Mouse (Mus musculus): Measurements from ENCODE around the gene Dnah10. TPM values are rescaled to one million over a fixed set of nuclear protein-coding genes. Genes with fewer than 3 reads are reported as not detected.

Dnah10 gene
- total and polyA plus RNA-seq, 3 experiments, result 0.03 to 0.30 (median 0.08) TPM

GRCm38 (mm10) chr5:124844929-124845328 lies 120.0 kb downstream of the Dnah10 start:
- DNase-seq (ENCODE audit: extremely low read depth), result no peak
- in situ Hi-C loops (cut with MboI; ENCODE audit: low pct_ligation_motif_present, low pct_unique_long_range_greater_than_20kb, low sequenced_read_pairs), result no loop called here
- H3K36me3 ChIP-seq (replicated peaks in 1 of 2; ENCODE audit: control insufficient read depth in 1 of 2, insufficient read depth in 1 of 2, low read length in 1 of 2), result no peaks in the 10 kb centered on the region

GRCm38 (mm10) chr5:124847014-124847413 lies 122.1 kb downstream of the Dnah10 start:
- Histone ChIP-seq H3K4me2 (ENCODE audit: insufficient read depth, low read depth, poor library complexity, severe bottlenecking) (no peak overlapping the region), H3K36me3 (replicated peaks in 1 of 2; ENCODE audit: control insufficient read depth in 1 of 2, insufficient read depth in 1 of 2, low read length in 1 of 2) (no peaks in the 10 kb centered on the region), H3K4me3 (replicated peaks in 1 of 3; ENCODE audit: low read depth in 2 of 3, low read length in 2 of 3, poor library complexity in 1 of 3) (no peak overlapping the region), H3K9me3 (replicated peaks; ENCODE audit: low read length) (no peaks in the 10 kb centered on the region), H3K27ac (ENCODE audit: insufficient read depth, low read depth) (no peak overlapping the region), H3K79me2 (replicated peaks; ENCODE audit: control insufficient read depth, extremely low read depth, insufficient read depth, poor library complexity, severe bottlenecking) (no peaks in the 10 kb centered on the region), H3K9ac (ENCODE audit: insufficient read depth, low read depth) (no peak overlapping the region), H3K4me1 (ENCODE audit: control insufficient read depth in 1 of 2, insufficient read depth in 2 of 2) (no peaks in the 10 kb centered on the region; a peak in 1 of 4 replicates), H3K27me3 (replicated peaks) (no peaks in the 10 kb centered on the region)
- DNase-seq (ENCODE audit: extremely low read depth), result no peak
- TF ChIP-seq MEF2A (IDR thresholded peaks at IDR 0.05; ENCODE audit: borderline replicate concordance, low read depth, low read length), result no peak
- no peak for TF ChIP-seq JUND (conservative IDR thresholded peaks at IDR 0.05; ENCODE audit: low read depth, low read length)
- no peak for TF ChIP-seq MYC (IDR thresholded peaks at IDR 0.05; ENCODE audit: low read depth, low read length)
- no peak for TF ChIP-seq USF2 (conservative IDR thresholded peaks at IDR 0.05; ENCODE audit: low read depth, low read length)
- TF ChIP-seq ZC3H11A (IDR thresholded peaks at IDR 0.05; ENCODE audit: low read depth, low read length), result no peak
- no peak for TF ChIP-seq HCFC1 (IDR thresholded peaks at IDR 0.05; ENCODE audit: low read depth, low read length)
- no peak for TF ChIP-seq MXI1 (IDR thresholded peaks at IDR 0.05; ENCODE audit: low read depth, low read length)
- no peak for TF ChIP-seq ZMIZ1 (IDR thresholded peaks at IDR 0.05; ENCODE audit: low read depth, low read length)
- TF ChIP-seq MAX (IDR thresholded peaks at IDR 0.05; ENCODE audit: low read length), result no peak
- TF ChIP-seq ZNF384 (IDR thresholded peaks at IDR 0.05; ENCODE audit: low read depth, low read length), result no peak
- TF ChIP-seq RCOR1 (conservative IDR thresholded peaks at IDR 0.05; ENCODE audit: low read depth, low read length), result no peak
- TF ChIP-seq CHD1 (IDR thresholded peaks at IDR 0.05; ENCODE audit: low read depth, low read length), result no peak
- TF ChIP-seq RAD21 (IDR thresholded peaks at IDR 0.05; ENCODE audit: low read depth, low read length), result no peak
- no peak for TF ChIP-seq PAX5 (IDR thresholded peaks at IDR 0.05; ENCODE audit: low read length)
- dilution Hi-C loops (cut with MboI; ENCODE audit: extremely low pct_ligation_motif_present, extremely low pct_unique_long_range_greater_than_20kb, low sequenced_read_pairs) (no loop called here), in situ Hi-C loops (cut with MboI; ENCODE audit: low pct_ligation_motif_present, low pct_unique_long_range_greater_than_20kb, low sequenced_read_pairs) (no loop called here)

More at GRCm38 (mm10) chr5:124844929-124845328, 120.0 kb downstream of the Dnah10 start:
- H3K9me3 ChIP-seq (replicated peaks; ENCODE audit: low read length), result no peaks in the 10 kb centered on the region
- no peaks in the 10 kb centered on the region; a peak in 1 of 4 replicates for H3K4me1 ChIP-seq (ENCODE audit: control insufficient read depth in 1 of 2, insufficient read depth in 2 of 2)
- H3K9ac ChIP-seq (ENCODE audit: insufficient read depth, low read depth), result no peak overlapping the region
- no peaks in the 10 kb centered on the region for H3K27me3 ChIP-seq (replicated peaks)
- no peak overlapping the region for H3K27ac ChIP-seq (ENCODE audit: insufficient read depth, low read depth)
- no peak overlapping the region for H3K4me2 ChIP-seq (ENCODE audit: insufficient read depth, low read depth, poor library complexity, severe bottlenecking)
- no peak for TF ChIP-seq POLR2AphosphoS2 (IDR thresholded peaks at IDR 0.05; ENCODE audit: low read depth, low read length)
- no peak for TF ChIP-seq GABPA (IDR thresholded peaks at IDR 0.05; ENCODE audit: insufficient replicate concordance, low read depth, low read length)
- TF ChIP-seq KAT2A (IDR thresholded peaks at IDR 0.05; ENCODE audit: insufficient replicate concordance, low read length), result no peak
- no peak for TF ChIP-seq ZC3H11A (IDR thresholded peaks at IDR 0.05; ENCODE audit: low read depth, low read length)
- TF ChIP-seq POLR2A (IDR thresholded peaks at IDR 0.05; ENCODE audit: low read depth, low read length), result no peak
- TF ChIP-seq EP300 (IDR thresholded peaks at IDR 0.05; ENCODE audit: low read length), result no peak
- no peak for TF ChIP-seq MAZ (IDR thresholded peaks at IDR 0.05; ENCODE audit: low read depth, low read length)
- no peak for TF ChIP-seq TBP (conservative IDR thresholded peaks at IDR 0.05; ENCODE audit: low read depth, low read length)
- TF ChIP-seq JUN (IDR thresholded peaks at IDR 0.05; ENCODE audit: insufficient read depth, low read depth, low read length), result no peak
- no peak for TF ChIP-seq MAFK (IDR thresholded peaks at IDR 0.05; ENCODE audit: insufficient replicate concordance, low read length)
- TF ChIP-seq ZNF384 (IDR thresholded peaks at IDR 0.05; ENCODE audit: low read depth, low read length), result no peak
- no peak for TF ChIP-seq RCOR1 (conservative IDR thresholded peaks at IDR 0.05; ENCODE audit: low read depth, low read length)
- TF ChIP-seq NELFE (IDR thresholded peaks at IDR 0.05; ENCODE audit: low read depth, low read length), result no peak
- TF ChIP-seq E2F4 (IDR thresholded peaks at IDR 0.05; ENCODE audit: insufficient replicate concordance, low read depth, low read length), result no peak
- TF ChIP-seq MXI1 (IDR thresholded peaks at IDR 0.05; ENCODE audit: low read depth, low read length), result no peak
- no peak for TF ChIP-seq USF1 (IDR thresholded peaks at IDR 0.05; ENCODE audit: low read depth, low read length)
- no peak for TF ChIP-seq SMC3 (IDR thresholded peaks at IDR 0.05; ENCODE audit: low read depth, low read length)
- no peak for TF ChIP-seq ZKSCAN1 (IDR thresholded peaks at IDR 0.05; ENCODE audit: borderline replicate concordance, low read depth, low read length)
- TF ChIP-seq MYC (IDR thresholded peaks at IDR 0.05; ENCODE audit: low read depth, low read length), result no peak
- H3K4me3 ChIP-seq (replicated peaks in 1 of 3; ENCODE audit: low read depth in 2 of 3, low read length in 2 of 3, poor library complexity in 1 of 3), result no peak overlapping the region
- dilution Hi-C loops (cut with MboI; ENCODE audit: extremely low pct_ligation_motif_present, extremely low pct_unique_long_range_greater_than_20kb, low sequenced_read_pairs), result no loop called here
- H3K79me2 ChIP-seq (replicated peaks; ENCODE audit: control insufficient read depth, extremely low read depth, insufficient read depth, poor library complexity, severe bottlenecking), result no peaks in the 10 kb centered on the region
